Mouse (Mus musculus) thymus, adult 18-20 months (tissue): Measurements from ENCODE around the gene Bicdl1.
"Not testable (repeated sequence)": the region's sequence is repeated elsewhere in the genome, so short reads cannot be mapped to it uniquely, and the experiment has no call there.

ENCODE experiments used
- DNase-seq, 2 experiments: peaks; one replicate each; pipeline ENCODE4 v3.0.0; 2022; ENCODE audit warnings: mixed read lengths in 2 of 2

Gene Bicdl1

GRCm38 (mm10) chr5:115731001-115731731 is at the start of gene Bicdl1:
Gene Bicdl1 (minus strand): TSS chr5:115731621.
- DNase-seq: peak; percentile 40 to 56

GRCm38 (mm10) chr5:115776911-115777310 is 45.5 kb upstream of the Bicdl1 start:
- no peak for DNase-seq

GRCm38 (mm10) chr5:115775350-115775749 is 43.9 kb upstream of the Bicdl1 start:
- DNase-seq: no peak

- DNase-seq: no peak
Observed at GRCm38 (mm10) chr5:115770048-115770447, 38.6 kb upstream of the Bicdl1 start.

- DNase-seq: no peak
Observed at GRCm38 (mm10) chr5:115769116-115769515, 37.7 kb upstream of the Bicdl1 start.

- DNase-seq: no peak
Observed at GRCm38 (mm10) chr5:115766821-115767220, 35.4 kb upstream of the Bicdl1 start.

- DNase-seq: no peak
Observed at GRCm38 (mm10) chr5:115763981-115764380, 32.6 kb upstream of the Bicdl1 start.

- DNase-seq: peak; percentile 56 to 76
Observed at GRCm38 (mm10) chr5:115760903-115761302, 29.5 kb upstream of the Bicdl1 start.

GRCm38 (mm10) chr5:115758431-115759180 is 27.2 kb upstream of the Bicdl1 start:
- DNase-seq: no peak

- no peak for DNase-seq
Observed at GRCm38 (mm10) chr5:115757516-115757915, 26.1 kb upstream of the Bicdl1 start.

GRCm38 (mm10) chr5:115755501-115755900 is 24.1 kb upstream of the Bicdl1 start:
- no peak for DNase-seq

- DNase-seq: peak; percentile 68 to 86
Observed at GRCm38 (mm10) chr5:115754831-115755230, 23.4 kb upstream of the Bicdl1 start.

GRCm38 (mm10) chr5:115752883-115753282 is 21.5 kb upstream of the Bicdl1 start:
- no peak for DNase-seq

- not testable (repeated sequence) for DNase-seq
Observed at GRCm38 (mm10) chr5:115751916-115752315, 20.5 kb upstream of the Bicdl1 start.

- DNase-seq: no peak
Observed at GRCm38 (mm10) chr5:115748316-115748715, 16.9 kb upstream of the Bicdl1 start.

GRCm38 (mm10) chr5:115745319-115745718 is 13.9 kb upstream of the Bicdl1 start:
- DNase-seq: no peak

GRCm38 (mm10) chr5:115738032-115738431 is 6.6 kb upstream of the Bicdl1 start:
- DNase-seq: no peak

GRCm38 (mm10) chr5:115734570-115734969 is 3.1 kb upstream of the Bicdl1 start:
- no peak for DNase-seq

- no peak for DNase-seq
Observed at GRCm38 (mm10) chr5:115732849-115733216, 1.4 kb upstream of the Bicdl1 start.

GRCm38 (mm10) chr5:115732176-115732848 is 891 bp upstream of the Bicdl1 start:
- DNase-seq: peak; percentile 98

GRCm38 (mm10) chr5:115731732-115732175 is 333 bp upstream of the Bicdl1 start:
- DNase-seq: peak in 1 of 2 experiments; percentile 37

- DNase-seq: no peak
Observed at GRCm38 (mm10) chr5:115730314-115730713, 1.1 kb downstream of the Bicdl1 start.

- DNase-seq: no peak
Observed at GRCm38 (mm10) chr5:115726581-115726980, 4.8 kb downstream of the Bicdl1 start.

- no peak for DNase-seq
Observed at GRCm38 (mm10) chr5:115726019-115726418, 5.4 kb downstream of the Bicdl1 start.
